Mouse (Mus musculus): Measurements from ENCODE around the gene Hoxc5.

DNA sequence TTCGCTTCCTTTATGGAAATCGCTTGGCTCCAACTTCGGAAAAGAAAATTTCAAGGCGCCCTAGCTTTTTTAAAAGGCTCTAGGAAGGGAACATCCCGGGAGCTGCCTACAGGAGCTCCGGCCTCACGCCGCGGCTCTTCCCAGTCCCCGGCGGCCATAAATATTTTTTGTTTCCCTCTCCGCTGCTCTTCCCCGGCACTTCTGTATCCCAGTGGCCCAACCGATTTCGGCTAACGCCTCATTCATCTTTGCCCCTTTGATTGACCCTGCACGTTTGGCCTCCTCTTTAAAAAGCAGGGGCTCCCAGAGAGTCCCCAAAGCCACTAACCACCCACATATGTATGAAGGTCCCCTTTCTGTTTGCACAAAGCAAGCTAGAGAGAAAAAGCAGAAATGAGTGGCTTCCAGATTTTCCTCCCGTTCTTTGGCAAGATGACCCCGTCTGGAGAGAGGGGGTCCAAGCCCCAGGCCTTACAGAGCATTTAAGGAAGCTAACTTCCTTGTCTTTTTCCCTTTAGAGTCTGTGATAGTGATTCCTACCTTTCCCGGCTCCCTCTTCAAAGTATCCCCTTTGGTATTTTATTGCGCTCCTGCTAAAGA lies 92.2 kb downstream of the Hoxc5 start:
- TF ChIP-seq POLR2A (IDR thresholded peaks at IDR 0.05; ENCODE audit: borderline replicate concordance, extremely low read depth, insufficient read depth, insufficient read length, poor library complexity, severe bottlenecking) (no peak), CTCF (IDR thresholded peaks at IDR 0.05; ENCODE audit: borderline replicate concordance, extremely low read depth, insufficient read depth, insufficient read length) (no peak)
